Mouse (Mus musculus): Measurements from ENCODE around the gene Rpgrip1.
"Not testable (repeated sequence)": the region's sequence is repeated elsewhere in the genome, so short reads cannot be mapped to it uniquely, and the experiment has no call there.

Rpgrip1 gene

DNA sequence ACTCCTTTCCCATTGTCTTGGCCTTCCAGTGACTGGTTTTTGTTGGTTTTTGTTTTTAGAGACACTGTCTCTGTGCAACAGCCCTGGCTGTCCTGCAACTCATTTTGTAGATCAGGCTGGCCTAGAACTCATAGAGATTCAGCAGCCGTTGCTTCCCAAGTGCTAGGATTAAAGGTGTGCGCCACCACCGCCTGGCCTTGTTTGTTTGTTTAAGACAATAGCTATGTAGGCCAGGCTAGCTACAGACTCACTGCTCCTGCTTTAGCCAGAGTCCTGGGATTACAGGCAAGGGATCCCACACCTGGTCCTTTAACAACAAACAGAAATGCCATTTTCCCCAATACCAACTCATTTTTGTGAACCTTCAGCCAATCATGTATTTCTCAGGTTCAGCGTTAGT, at the start of gene Rpgrip1:
Gene Rpgrip1 (plus strand): TSS at position 359 of the 400 bp plus-strand sequence.
- no peak for DNase-seq

DNA sequence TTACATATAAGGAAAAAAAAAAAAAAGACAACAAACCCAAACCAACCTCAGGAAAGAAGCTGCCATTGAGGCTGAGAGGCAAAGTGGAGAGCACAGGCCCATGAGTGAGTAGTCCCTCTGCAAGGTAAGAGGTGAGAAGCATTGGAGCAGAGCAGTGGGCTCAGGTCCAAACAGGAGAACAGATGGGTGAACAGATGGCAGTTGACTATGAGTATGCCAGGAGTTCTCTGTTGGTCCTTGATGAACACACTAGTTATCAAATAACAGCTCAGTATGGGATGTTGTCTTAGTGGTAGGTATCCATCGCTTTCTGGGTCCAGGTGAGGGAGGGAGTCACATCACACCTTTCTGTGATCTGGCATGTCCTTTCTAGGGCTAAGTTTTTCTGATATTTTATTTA, 49.7 kb upstream of the Rpgrip1 start:
- DNase-seq, result no peak

GRCm38 (mm10) chr14:52061798-52062197, 48.7 kb upstream of the Rpgrip1 start:
- no peak for DNase-seq

GRCm38 (mm10) chr14:52066135-52066534, 44.4 kb upstream of the Rpgrip1 start:
- DNase-seq, result no peak

DNA sequence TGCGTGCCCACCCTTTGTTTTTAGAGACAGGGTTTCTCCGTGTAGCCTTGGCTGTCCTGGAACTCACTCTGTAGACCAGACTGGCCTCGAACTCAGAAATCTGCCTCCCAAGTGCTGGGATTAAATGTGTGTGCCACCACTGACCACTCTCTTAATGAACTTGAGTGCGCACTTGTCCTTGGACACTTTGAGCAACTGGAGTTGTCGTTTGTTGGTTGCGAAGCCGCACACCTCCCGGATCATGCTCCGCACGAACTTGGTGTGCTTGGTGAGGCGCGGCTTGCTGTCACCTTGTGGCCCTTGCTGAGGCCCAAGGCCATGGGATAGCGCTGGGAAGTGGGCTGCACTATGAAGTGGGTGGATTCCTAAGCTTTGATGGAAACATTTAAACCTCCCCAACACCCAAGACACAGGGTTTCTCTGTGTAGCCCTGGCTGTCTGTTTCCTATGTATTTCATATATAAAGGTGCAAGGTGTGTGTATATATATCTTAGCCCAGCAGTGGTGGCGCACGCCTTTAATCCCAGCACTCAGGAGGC, 38.8 kb upstream of the Rpgrip1 start:
- DNase-seq, result no peak

GRCm38 (mm10) chr14:52083083-52083482, 27.4 kb upstream of the Rpgrip1 start:
- DNase-seq, result no peak

- DNase-seq, result no peak
Observed at GRCm38 (mm10) chr14:52094533-52094932, 16.0 kb upstream of the Rpgrip1 start.

DNA sequence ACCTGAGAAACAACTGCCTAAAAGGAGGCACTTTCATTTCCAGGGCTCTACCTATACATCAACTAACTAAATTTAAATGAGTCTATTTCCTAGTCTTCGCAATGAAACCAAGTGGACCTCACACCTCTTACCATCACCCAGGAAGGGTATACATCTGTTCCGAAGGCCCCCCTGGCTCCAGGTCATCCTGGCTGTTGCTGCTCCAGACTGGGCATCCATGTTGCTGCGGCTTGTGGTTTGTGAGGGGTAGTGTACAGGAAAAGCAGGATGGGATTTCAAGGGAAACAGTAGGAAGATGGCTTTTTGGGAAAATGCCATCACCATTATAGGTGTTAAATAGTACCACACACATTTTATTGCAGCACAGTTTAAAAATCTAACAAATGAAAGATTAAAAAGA, 13.3 kb upstream of the Rpgrip1 start:
- DNase-seq, result not testable (repeated sequence)

DNA sequence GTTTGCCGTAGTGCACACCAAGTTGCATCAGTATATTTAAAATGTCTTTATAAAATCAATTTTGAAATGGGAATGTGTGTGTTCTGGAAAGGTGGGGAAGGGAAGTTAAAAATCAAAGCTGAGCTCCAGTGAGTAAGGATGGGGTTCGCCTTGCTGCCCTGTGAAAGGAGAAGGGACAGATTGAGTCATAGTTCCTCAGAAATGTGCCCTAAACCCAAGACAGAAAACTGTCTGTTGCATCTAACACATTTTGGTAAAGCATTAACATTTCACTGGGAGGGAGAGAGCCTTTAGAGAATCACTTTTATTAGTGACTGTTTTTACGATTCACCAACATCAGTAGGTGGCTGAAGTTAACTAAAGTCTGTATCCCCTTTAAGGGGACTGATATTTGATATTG, 12.1 kb upstream of the Rpgrip1 start:
- DNase-seq, result not testable (repeated sequence)

GRCm38 (mm10) chr14:52099563-52099962, 10.9 kb upstream of the Rpgrip1 start:
- DNase-seq, result no peak

DNA sequence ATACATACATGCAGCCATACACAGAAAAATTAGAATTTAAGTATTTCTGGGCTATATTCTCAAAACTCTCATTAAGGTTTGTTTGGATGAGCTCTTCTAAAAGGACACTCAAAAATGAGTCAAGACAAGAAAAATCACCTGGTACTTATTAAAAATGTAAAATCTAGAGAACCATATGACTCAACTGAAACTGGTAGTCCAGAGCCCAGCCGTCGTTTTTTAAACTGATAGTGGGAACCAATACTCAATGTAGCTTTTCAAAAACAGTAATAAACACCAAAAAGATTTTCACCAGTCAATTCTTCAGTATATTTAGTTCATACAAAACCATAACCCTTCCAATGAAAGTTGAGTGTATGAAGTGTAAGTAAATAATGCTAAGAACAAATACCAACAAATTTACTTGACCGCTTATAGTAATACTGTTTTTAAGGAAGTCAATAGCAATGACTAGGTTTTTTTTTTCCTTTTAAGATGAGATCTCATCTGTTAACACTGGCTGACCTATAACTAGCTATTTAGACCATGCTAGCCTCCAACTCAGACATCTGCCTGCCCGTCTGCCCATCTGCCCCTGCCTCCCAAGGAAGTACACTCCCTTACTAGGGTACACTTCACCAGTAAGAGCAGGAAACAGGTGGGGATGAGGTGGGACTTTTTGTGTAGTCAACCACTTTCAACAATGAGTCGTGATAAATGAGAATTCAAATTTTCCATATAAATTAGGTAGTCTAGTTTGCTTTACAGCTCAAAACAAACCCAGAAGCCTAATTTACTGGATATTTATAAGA, 10.1 kb upstream of the Rpgrip1 start:
- no peak for DNase-seq

- no peak for DNase-seq
Observed at GRCm38 (mm10) chr14:52101285-52102157, 9.0 kb upstream of the Rpgrip1 start.

- no peak for DNase-seq
Observed at GRCm38 (mm10) chr14:52103474-52103855, 7.0 kb upstream of the Rpgrip1 start.

- peak; percentile 100 for DNase-seq
Observed at GRCm38 (mm10) chr14:52103856-52104676, 6.4 kb upstream of the Rpgrip1 start, which contains the start of gene Hnrnpc. Gene Hnrnpc (minus strand): TSS chr14:52104028.

- DNase-seq, result no peak
Observed at GRCm38 (mm10) chr14:52104677-52105285, 5.7 kb upstream of the Rpgrip1 start.

DNA sequence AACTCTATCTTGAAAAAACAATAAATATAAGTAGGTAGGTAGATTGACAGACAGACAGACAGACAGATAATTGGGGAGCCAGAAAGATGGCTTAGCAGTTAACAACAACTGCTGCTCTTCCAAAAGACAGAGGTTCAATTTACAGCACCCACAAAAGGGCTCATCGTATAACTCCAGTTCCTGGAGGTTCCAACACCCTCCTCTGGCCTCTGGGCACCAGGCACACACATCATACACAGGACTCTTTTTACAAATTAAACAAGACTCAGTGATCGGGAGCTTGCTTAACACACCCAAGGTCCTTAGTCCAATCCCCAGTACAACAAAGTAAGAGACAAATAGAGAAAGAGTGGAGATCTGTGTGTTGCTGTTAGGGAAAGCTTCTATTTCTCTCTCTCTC, 5.2 kb upstream of the Rpgrip1 start:
- DNase-seq, result no peak

- DNase-seq, result peak; percentile 49
Observed at GRCm38 (mm10) chr14:52106741-52107140, 3.8 kb upstream of the Rpgrip1 start.

DNA sequence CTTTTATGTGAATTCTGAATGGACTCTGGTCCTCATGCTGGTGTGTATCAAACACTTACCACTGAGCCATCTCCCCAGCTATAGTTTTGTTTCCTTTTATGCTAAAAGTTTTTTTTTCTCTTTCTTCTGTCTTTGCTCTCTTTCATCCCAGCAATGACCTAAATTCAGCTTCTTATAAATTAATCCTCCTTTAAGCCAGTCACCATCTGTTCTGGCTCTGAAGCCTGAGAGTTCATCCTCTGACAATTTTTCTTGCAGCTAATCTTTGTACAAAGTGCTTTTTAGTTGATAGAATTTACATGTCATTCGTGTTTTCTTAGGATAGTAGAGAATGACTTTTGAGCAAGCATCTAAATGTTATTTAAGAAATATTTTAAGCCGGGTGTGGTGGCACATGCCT, 2.5 kb upstream of the Rpgrip1 start:
- DNase-seq, result no peak

DNA sequence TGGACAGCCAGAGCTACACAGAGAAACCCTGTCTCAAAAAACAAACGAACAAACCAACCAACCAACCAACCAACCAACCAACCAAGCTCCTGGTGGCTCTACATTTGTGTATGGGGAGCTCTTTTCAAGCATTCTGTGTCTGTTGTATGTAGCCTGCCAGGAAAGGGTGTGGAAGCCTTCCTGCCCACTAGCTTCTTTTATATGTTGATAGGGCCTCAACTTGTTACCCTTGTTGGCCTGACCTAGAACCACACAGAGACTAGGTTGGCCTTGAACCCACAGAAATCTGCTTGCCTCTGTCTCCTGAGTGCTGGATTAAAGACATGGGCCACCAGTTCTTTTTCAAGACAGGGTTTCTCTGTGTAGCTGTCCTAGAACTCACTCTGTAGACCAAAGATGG, 3.6 kb downstream of the Rpgrip1 start:
- no peak for DNase-seq

DNA sequence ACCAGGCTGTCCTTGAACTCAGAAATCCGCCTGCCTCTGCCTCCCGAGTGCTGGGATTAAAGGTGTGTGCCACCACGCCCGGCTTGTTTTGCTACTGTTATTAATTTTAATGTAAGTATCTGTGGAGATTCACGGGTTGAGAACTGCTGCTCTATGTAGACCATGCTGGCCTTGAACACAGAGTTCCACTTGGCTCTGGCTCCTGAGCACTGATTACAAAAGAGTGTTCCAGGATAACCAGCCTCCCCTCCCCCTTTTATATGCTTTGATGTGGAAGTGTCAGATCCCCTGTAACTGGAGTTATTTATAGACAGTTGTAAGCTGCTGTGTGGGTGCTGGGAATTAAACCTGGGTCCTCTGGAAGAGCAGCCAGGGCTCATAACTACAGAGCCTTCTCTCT, 6.7 kb downstream of the Rpgrip1 start:
- no peak for DNase-seq

- DNase-seq, result no peak
Observed at GRCm38 (mm10) chr14:52118456-52118822, 7.9 kb downstream of the Rpgrip1 start.

Data from kidney, adult 9 months (tissue).